Mouse (Mus musculus): ENCODE data around the gene Pnliprp2.

GRCm38 (mm10) chr19:58776461-58776860, 16.9 kb downstream of the Pnliprp2 start:
- no peak for TF ChIP-seq EP300 (IDR thresholded peaks at IDR 0.05)
- TF ChIP-seq CTCF (IDR thresholded peaks at IDR 0.05), result no peak

Measured in lung, postnatal 0 days (tissue).